Mouse (Mus musculus) kidney, embryonic 16.5 days (tissue): ENCODE measurements around the gene Kif3c. TPM values are rescaled to one million over a fixed set of nuclear protein-coding genes. Genes with fewer than 3 reads are reported as not detected.

Experiments
- ATAC-seq: fragments of 200-750 bp; cut with Nextera tagmentation; 2 replicates; pipeline ENCODE4 v1.8.0; 2017; ENCODE audit warnings: moderate TSS enrichment; ENCODE audit not compliant: low FRiP score, low TSS enrichment
- H3K27ac ChIP-seq: fragments of 300-500 bp; sonication (generic); 2 replicates; pipeline ENCODE4 v1.5.1; 2014; ENCODE audit warnings: low read length
- H3K27me3 ChIP-seq: fragments of 300-500 bp; sonication (generic); 2 replicates; pipeline ENCODE4 v1.6.1; 2014; ENCODE audit warnings: low read length, control low read depth, mixed read lengths; ENCODE audit not compliant: insufficient read depth
- H3K36me3 ChIP-seq: fragments of 300-500 bp; sonication (generic); 2 replicates; pipeline ENCODE4 v1.6.1; 2014; ENCODE audit warnings: low read length, control low read depth, mixed read lengths; ENCODE audit not compliant: insufficient read depth
- H3K4me1 ChIP-seq: fragments of 300-500 bp; sonication (generic); 2 replicates; pipeline ENCODE4 v1.6.1; 2014; ENCODE audit warnings: low read length, control low read depth, mixed read lengths; ENCODE audit not compliant: insufficient read depth
- H3K4me2 ChIP-seq: fragments of 300-500 bp; sonication (generic); replicated peaks from 2 replicates; pipeline ENCODE4 v1.6.1; 2014; ENCODE audit warnings: low read depth, low read length
- H3K4me3 ChIP-seq: fragments of 300-500 bp; sonication (generic); 2 replicates; pipeline ENCODE4 v1.5.1; 2014; ENCODE audit warnings: mild to moderate bottlenecking, low read length
- H3K9ac ChIP-seq: fragments of 300-500 bp; sonication (generic); replicated peaks from 2 replicates; pipeline ENCODE4 v1.6.1; 2014; ENCODE audit warnings: low read length
- H3K9me3 ChIP-seq: fragments of 300-500 bp; sonication (generic); 2 replicates; pipeline ENCODE4 v1.6.1; 2016; ENCODE audit warnings: low read length, control low read depth
- WGBS: fragments of 180-500 bp; shearing (Covaris S2); extraction: QIAGEN DNeasy Blood & Tissue Kit; methylation state at CpG from one replicate; pipeline ENCODE4 v1.1.7; 2014; 5-methylcytosine and 5-hydroxymethylcytosine counted together
- polyA plus RNA-seq: library from polyadenylated mRNA; unstranded; fragments of >200 nt; fragmentation: Nextera tagmentation; extraction: Ambion mirVana; gene quantifications from 2 replicates; pipeline ENCODE4 v1.2.1, GENCODE M21; 2015

Kif3c gene
- polyA plus RNA-seq, 1 experiment from 2014 or later, result 12.3 TPM

GRCm38 (mm10) chr12:3441361-3441760, 76.4 kb downstream of the Kif3c start:
- H3K9me3 ChIP-seq, result no peaks in the 10 kb centered on the region
- no peak for ATAC-seq
- H3K27me3 ChIP-seq, result no peaks in the 10 kb centered on the region
- H3K4me1 ChIP-seq, result no peaks in the 10 kb centered on the region
- H3K9ac ChIP-seq, result no peak overlapping the region
- H3K4me2 ChIP-seq, result no peak overlapping the region
- WGBS, result 84% methylated on average over 5 of the region's 5 CpGs
- no peak overlapping the region for H3K27ac ChIP-seq
- H3K4me3 ChIP-seq, result no peak overlapping the region
- 0 out of 2 replicates have a peak, but pooled peaks cover 3% of the 10 kb centered on the region for H3K36me3 ChIP-seq

DNA sequence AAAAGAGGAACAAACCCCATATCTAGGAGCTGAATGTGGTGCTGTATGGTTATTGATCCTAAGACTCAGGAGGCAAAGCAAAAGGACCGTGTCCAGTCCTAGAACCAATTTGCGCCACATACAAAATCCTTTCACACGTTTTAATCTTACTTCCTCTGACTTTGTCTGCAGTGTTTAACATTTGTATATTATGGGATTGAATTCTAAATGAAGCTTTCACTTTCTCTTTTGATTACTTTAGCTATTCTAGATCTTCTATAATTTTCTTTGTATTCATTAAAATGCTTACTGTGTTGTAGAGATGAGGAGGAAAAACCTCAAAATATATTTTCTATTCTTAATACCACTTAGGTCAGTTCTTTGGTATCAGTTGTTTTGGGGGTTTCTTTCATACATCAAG, 88.6 kb downstream of the Kif3c start:
- H3K36me3 ChIP-seq, result peaks cover 24% of the 10 kb centered on the region
- H3K4me2 ChIP-seq, result no peak overlapping the region
- 92% methylated on average over 3 of the region's 3 CpGs for WGBS

More for the DNA sequence above, 88.6 kb downstream of the Kif3c start:
- H3K27me3 ChIP-seq, result no peaks in the 10 kb centered on the region
- H3K4me3 ChIP-seq, result no peak overlapping the region
- no peaks in the 10 kb centered on the region for H3K9me3 ChIP-seq
- ATAC-seq, result no peak
- no peak overlapping the region for H3K27ac ChIP-seq
- no peak overlapping the region for H3K9ac ChIP-seq
- H3K4me1 ChIP-seq, result no peaks in the 10 kb centered on the region

Other genes with a start within 250 kb of the Kif3c start
- 65.1 and 68.4 TPM in 2 replicates for gene Rab10, start 55.2 kb upstream of the Kif3c start, polyA plus RNA-seq
- gene Asxl2, start 61.7 kb downstream of the Kif3c start, polyA plus RNA-seq, result 15.0 and 20.7 TPM in 2 replicates
- gene Dtnb, start 207.2 kb downstream of the Kif3c start, polyA plus RNA-seq, result 40.7 and 45.5 TPM in 2 replicates